Mouse (Mus musculus) testis, postnatal 14 days (tissue): ENCODE results near the gene Snph.
A peak's percentile ranks its signal among the peaks of the same experiment; 100 is the strongest.

ENCODE experiments used
- DNase-seq: peaks from one replicate; pipeline ENCODE4 v3.0.0; 2021; ENCODE audit warnings: low spot score

The Snph gene

DNA sequence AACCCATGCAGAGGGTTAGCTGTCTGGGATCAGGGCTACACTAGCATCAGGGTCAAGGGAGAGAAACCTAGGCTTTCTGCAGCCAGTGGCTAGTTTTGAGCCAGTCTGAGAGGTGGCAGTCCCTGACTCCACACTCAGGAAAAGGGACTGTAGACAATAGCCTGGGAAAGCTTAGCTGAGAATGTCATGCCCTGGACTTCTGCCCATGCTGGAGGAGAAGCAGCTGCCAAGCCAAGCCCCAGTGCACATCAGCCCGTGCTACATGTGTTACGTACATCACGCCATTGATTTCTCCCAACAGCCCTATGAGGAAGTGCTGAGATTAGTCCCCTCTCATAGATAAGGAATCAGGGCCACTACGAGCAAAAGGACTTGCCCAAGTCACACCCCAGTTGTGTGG is 30.3 kb downstream of the Snph start:
- DNase-seq: no peak

DNA sequence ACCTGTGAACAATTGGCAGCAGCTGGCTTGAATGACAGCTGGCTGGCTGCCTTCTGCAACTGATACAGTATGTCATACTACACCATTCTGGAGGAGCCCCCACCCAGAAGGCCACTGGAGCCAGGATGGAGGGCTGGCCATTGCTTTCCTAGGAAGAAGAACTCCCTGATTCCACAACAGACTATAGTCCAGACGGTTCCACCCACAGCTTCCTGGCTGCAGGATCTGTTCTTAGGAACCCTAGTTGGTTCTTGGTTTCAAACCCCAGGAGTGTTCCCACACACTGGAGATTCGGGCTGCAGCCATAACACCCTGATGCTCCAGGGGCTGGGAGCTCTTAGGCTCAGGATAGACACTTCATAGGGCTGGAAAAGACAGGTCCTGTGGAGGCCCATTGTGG is 34.3 kb downstream of the Snph start:
- DNase-seq: no peak

DNA sequence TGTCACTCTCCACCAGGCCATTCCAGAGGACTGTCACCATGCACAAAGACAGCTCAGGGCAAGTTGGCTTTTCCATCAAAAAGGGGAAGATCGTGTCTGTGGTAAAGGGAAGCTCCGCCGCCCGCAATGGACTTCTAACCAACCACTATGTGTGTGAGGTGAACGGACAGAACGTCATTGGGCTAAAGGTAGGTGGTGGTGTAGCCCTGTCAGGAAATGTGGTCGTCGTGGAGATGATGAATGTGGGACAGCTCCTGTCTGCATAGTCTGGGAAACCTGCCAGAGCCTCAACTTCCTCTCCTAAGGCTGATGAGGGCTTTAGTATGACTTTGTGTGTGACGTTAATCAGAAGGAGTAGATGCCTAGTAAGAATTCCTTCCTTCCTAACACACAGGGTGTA is 45.1 kb downstream of the Snph start:
- no peak for DNase-seq

DNA sequence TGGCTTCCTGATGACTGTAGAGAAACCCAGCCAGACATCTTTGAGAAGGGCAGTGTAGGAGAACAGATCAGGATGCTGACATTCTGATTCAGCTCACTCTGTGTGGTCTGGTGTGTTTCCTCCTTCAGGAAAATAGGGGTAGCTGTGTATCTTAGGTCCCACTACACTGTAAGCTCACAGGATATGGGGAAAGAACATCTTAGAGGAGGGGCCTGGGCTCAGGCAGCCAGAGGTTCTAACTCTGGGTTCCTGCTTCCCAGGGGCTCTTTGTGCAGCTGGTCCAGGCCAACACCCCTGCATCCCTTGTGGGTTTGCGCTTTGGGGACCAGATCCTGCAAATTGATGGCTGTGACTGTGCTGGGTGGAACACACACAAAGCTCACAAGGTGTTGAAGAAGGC is 45.6 kb downstream of the Snph start:
- no peak for DNase-seq

DNA sequence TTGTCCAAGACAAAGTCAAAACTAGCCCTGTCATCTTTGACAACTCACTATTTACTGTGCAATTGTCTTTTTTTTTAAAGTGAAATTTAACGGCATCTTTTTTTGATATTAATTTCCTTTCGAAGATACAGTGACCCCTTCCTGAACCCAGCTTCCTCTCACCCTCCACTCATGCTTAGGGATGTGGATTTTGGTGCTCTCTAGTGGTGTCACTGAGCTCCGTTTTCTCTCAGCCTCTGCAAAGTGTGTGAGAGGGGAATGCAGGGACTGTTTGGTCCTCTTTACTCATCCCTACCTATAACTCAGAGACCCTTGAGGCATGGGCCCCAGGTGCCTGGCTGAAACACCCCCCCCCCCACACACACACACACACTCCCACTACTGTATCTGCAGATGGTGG is 46.5 kb downstream of the Snph start:
- no peak for DNase-seq

DNA sequence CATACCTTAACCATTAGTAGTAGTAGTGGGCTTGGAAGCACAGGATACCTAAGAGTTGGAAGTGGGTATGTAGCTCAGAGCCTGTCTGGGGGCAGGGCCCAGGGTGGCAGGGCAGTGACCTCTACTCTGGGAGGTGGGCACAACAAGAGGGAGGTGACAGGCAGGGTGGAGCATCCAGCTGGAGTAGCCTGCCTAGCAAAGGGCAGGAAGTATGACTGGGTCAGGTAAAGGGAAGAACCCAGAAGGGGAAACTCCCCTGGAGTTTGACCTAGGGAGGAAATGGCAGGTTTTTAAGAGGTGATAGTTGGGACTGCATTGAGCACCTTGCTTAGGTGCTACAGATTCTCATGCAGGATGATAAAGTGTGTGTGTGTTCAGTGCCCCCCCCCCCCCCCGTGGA is 51.4 kb downstream of the Snph start:
- DNase-seq: no peak

DNA sequence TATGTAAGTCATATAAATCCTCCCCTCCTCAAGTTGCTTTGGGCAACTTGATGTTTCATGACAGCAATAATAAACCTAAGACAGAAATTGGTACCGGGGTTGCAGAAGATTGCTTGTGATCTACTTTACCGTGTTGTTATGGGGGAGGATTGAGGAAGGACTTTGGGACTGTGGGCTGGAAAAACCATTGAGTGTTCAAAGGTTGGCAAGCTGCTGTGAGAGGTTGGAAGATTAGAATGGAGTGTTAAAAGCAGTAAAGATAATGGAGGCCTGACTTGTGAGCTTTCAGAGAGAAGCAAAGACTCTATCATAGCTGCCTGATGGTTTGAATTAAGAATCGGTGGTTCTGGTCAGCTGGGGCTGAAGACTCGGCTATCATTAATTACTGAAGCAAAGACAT is 53.2 kb downstream of the Snph start:
- DNase-seq: no peak

DNA sequence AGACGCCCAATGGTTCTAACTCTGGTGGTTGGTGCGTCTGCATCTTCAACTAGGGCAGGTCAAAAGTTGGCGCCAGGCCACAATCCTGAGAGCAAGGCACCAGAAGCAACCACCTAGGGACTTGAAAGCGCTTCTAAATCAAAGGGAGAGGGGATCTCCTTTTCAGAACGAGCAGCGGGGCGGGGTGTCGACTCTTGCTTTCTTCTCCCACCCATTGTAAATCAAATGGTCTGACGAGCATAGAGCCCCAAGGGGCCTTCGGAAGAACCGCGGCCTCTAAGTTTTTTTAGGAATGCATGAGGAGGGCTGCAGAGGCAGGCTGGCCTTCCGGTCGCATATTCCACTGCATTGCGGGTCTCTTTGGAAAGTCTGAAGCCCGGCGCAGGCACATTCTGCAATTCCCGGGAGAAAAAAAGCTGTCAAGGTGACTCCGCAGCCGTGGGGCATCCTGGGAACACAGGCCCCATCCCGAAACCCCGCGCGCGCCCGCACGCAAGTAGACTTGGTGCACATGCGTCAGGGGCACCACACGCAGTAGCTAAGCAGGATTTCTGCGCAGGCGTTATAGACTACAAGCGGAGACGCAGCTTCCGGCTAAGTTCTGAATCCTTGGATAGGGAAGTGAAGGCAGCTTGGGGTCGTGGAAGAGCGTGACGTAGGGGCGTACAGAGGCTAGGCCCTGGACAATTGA is 56.5 kb downstream of the Snph start:
- DNase-seq: peak; percentile 85

DNA sequence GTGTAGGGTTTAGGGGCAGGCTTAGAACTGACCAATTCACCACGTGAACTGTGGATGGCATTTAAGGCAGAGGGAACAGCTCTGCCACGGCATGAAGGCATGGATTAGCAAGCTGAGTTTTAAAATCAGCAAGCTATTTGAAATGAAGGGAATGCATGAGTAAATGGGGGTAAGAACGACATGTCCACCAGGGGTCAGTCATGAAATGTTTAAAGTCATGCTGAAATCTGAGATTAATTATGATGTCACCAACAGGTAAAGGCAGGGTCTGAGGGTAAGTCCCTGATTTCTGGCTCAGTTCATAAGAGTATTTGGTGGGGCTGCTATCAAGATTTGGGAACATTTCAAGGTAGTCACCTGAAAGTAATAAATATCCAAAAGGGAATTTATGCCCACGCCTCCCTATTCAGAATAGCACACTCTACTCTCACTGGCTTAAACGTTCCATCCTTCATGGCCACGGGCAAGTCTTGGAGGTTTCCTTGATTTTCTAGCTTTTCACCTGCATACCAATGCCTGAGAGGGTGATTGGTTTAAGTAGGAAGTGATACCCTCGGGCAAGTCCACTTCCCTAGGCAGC is 57.2 kb downstream of the Snph start:
- DNase-seq: no peak

DNA sequence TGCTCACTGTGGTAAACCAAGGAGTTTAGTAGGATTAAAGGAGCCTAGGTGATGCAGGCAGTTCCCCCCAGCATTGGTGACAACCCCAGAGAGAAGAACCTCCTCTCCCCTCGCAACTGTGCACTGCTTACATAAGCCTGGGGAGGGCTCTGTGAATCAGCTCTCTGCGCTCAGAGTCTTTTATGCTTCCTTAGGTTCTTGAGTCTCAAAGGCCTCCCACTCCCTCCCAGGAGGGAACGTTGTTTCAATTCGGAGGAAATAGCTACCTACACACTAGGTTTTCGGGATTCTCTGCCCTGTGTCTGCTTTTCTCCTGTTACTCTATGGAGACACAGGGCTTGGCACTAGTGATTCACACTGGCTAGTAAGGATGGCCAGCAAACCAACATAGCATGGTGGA is 57.8 kb downstream of the Snph start:
- no peak for DNase-seq

DNA sequence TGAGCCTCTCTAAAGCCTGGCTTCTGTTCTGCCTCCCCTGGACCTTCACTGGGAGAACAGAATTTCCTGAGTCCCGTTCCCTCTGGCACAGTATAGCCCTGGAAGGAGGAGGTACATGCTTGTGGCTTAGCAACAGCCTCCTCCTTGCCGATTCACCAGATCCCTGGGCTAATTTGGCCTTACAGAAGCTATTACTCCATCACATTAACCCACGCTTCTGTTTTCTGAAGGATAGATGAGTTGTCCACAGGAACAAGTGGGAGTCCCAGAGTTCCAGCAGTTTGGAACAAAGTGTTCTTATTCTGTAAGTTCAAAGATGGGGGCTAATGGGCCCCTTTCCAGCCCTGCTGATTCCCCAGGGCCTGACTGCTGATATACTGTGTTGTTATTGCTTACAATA is 58.7 kb downstream of the Snph start:
- DNase-seq: no peak

DNA sequence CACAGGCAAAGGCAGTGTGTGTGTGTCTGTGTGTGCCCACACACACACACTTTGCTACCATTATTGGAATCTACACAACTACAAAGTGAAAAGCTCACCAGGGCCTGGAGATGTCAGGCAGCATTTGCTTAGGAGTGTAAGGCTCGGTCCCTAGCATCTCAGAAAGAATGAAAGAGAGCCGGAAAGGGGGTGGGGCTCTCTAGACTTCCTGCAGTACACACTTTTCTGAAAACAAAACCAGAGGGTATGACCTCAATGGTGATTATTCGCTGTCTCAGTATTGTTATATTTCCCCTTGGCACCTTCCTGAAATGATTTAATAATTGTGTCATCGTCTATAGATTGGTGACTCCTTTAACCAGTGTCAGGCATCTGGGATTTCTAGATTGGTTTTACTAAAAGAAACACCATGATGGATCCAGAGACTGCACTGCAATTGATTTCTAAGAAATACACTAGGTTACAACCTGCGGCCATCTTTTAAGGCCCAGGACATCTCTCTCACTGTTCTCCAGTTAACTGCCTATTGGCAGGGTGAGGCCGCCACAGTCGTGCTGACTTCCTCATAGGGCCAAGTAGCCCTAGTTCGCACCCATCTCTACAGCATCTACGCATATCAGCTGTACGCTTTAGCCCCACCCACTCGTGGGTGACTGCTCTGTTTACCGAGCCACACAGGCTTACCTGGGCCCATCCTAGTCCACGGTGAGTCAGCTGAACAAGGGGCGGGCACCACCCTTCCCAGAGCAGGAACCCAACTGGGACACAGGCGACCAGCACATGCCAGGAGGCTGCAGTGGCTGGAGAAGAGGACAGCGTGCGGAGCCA is 60.3 kb downstream of the Snph start, which contains the start of gene Sdcbp2:
TSS of gene Sdcbp2 (plus strand) at position 750 of the 828 bp plus-strand sequence.
- no peak for DNase-seq

DNA sequence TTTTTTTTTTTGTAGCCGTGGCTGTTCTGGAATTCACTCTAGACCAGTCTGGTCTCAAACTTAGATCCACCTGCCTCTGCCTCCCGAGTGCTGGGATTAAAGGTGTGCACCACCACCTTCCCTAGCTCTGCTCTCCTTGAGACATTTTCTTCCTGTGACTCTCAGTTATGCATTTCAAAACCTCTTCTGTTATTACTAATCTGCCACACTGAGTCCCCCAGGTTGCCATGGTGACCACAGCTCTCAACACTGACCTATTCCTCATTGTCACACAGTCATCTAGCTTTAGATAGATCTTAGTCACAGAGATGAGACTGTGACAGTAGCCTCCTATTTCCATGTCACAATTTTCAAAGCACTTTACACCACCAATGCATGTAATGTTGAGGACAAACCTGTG is 62.9 kb downstream of the Snph start:
- no peak for DNase-seq

DNA sequence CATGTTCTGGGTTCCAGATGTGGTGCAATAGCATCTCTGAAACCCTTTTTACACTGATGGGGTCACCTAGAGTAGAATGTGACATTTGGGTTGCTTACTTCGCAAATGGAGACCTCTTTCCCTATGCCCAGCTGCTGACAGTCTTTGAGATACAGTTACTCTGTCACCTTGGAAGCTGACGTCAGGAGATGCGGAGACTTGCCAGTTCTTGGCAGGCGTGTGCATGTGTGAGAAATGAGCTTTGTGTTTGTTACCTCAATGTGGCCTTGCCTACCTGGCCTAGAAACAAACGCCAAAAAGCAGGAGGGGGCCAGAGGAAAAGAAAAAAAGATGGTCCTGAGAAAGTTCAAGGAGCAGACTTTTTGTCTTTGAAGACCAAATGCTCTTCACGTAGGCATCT is 65.5 kb downstream of the Snph start:
- no peak for DNase-seq

DNA sequence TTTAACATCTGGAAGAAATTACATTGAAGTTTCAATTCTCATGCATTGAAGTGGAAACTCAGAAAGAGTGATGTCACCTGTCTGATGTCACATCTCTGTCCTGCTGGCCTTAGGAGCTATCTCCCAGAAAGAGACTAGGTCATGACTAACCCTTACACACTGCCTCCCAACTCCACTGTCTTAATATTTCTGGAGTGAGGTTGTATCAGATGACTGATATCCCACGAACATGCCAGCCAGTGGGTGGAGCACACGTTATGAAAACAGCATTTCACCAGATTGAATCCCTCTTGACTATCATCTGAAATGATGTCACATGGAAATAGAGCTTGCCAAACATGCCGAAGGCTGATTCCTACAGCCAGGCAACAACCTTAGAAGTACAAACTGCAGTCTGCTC is 67.4 kb downstream of the Snph start:
- no peak for DNase-seq

DNA sequence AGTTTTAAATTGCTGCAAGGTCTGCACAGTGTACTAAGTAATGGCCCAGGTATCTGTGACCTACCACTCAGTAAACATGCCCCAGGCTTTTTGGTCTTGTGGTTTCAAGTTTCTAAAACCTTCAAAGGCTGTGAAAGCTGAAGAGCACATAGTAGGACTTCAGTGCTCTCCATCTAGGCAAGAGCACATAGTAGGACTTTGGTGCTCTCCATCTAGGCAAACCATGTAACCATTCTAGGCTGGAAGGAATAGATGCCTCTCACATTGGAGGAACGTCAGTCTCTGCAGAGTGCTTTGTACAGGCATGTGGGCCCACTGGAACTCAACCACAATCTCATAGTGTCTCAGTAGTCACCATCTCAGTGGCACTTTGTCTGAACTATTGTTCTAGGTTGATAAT is 68.4 kb downstream of the Snph start:
- DNase-seq: no peak

DNA sequence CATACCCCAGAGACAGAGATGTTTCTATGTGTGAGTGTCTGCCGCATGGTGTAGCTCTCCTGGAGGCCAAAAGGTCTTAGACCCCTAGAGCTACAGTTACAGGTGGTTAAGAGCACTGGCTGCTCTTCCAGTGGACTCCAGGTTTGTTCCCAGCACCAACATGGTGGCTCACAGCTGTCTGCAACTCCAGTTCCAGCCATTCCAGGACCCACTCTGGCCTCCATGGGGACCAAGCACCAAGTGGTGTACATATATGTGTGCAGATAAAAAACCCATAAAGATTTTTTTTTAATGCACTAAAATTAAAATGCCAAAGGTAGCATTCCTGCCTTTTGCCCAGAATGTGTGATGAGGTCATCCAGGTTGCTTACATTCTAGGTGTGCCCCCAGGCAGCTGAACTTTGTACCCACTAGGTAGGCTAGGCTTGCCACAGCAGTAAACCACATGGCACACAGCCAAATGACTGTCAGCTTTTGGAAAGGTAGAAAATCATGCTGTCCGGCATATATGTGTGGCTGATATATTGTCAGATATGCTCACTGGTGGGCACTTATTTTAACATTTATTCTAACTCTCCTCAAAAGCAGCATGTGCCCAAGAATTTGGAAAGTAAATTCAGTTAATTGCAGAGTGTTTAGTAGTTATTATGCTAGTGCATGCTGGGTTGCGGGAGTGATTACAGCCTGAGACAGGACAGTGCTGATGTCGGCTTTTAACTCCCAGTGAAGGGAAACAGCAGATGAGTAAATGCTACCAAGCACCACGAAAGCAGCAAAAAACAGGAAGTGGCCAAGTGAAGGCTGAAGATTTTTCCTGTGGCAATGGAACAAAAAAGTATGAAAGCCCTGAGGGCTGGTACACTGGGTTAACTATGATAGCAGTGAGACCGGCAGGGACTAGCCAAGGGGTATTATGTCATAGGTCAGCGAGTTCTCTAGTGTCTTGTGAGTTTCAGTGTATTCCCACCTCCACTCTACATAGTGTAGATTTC is 69.2 kb downstream of the Snph start:
- DNase-seq: no peak

DNA sequence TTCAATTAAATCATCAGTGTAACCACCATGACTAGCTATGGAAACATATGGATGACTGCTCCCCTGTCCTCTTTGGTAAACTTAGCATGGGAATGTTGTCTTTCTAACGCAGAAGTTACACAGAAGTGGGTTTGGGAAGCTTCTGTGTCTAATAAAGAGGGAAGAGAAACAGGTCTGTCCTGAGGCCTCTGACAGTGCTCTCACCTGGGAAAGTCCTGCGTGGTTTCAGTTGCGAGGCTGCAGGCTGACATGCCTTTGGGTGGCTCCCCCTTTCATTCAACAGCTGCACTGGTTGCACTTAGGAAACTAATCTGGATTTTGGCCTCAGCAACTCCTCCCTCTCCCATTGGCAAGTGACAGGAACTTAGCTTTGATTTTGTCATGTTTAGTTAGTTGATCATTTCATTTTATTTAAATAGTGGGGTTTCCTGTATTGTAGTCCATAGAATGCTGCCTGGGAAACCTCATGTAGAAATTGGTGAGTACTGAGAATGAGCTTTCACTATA is 82.7 kb downstream of the Snph start:
- no peak for DNase-seq

DNA sequence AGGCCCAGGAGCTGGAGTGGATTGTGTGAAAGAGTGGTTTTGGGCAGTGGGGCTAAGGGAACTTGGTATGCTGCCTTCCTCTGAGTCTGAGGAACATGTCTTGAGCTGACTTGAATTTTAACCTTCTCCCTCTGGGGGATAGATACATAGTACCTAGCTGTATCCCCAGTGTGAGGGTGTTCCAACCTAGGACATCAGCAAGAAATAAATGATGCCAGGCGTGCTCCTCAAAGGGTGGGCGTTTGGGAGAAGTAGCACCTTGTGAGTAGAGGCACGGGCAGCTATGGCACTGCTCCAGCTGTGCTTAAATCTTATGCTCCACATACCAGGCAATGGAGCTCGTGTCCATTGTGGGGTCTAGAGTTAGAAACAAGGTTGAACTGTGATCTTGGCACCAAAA is 85.8 kb downstream of the Snph start:
- DNase-seq: no peak

DNA sequence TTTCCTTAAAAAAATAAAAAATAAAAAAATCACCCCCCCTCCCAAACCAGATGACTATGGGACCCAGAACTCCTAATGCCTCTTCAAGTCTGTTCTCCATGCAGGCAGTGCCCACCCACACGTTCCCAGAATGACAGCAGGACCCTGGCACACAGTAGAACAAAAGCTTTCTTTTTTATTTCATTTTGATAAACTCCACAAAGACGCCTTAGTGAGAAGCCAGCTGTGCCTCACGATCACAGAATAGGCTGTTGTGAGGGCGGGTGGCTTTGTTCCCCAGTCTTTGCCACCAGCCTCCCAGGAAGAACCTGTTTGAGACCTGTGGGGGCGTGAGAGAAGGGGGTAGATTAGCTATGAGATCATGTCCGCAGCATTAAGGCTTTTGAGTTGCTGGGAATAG is 87.7 kb downstream of the Snph start:
- DNase-seq: peak; percentile 67

DNA sequence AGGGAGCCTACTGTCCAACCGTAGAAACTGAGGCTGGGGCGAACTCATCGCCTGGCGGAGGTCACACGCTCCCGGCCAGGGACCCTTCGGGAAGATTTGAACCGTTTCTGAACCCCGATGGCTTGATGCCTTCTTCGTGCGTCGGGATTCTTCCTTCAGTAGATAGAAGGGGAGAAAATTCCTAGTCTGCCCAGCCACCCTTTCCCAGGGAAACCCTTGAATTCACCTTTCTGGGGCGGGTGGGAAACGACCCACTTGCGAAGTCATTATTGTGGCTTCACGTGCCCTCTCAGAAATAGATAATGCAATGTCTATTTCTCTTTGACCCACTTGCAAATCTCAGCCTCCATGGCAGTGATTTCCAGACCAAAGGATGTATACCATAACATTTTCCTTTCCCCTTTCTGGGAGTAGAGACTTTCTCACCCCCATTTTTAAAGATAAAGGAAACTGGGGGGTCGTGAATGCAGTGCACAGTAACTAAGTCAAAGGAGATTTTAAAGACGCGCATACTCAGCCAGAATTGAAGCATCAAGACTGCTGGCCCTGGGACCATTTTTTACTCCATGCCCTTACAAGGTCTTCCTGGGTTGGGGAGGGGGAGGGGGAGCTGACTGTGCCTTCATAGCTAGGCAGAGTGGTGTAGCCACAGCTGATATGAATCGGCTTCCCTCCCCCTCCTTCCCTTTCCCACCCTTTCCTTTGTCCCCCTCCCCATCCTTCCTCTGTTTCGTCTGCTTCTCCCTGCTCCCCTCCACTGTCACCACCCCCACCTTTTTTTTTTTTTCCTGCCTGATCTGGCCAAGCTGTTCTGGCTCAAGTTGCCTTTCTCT is 89.1 kb downstream of the Snph start:
- DNase-seq: peak; percentile 52
